Mouse (Mus musculus): ENCODE results near the gene Il11.

DNA sequence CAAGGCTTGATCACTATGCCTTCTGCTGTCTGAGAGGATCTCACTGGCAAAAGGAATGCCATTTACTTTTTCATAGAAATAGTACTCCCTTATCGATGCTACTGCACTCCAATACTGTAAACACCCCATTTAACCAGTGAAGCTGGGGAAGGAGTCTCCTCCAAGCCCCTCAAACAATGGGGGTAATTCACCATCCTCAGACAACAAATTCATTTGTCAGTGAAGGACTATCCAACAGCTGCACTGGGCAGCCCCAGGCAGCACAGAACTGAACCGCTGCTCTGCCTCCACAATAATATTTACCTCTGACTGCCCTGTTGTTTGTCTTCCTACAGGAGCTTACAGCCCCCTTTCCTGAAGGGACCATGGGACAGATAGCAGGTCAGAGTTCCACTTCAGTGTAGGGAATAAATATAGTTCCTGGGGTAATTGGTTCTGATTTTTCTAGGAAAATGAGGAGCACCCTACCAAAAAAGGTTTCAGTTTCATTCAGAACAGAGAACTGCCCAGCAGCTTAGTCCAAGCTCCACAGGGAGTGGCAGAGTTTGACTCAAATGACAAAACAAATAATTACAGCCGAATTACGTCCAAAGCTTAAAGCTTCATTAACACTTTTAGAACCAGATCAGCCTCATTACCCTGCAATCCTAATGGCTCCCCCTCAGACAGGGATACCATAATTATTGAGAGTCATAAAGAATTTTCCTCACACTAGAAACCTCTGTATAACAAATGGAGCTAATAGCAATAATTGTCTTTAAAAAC lies 17.5 kb downstream of the Il11 start:
- TF ChIP-seq CTCF (IDR thresholded peaks at IDR 0.05; ENCODE audit: insufficient read depth, low read depth, low read length) = no peak
- TF ChIP-seq POLR2A (IDR thresholded peaks at IDR 0.05; ENCODE audit: insufficient read depth, low read depth, low read length) = no peak
